Mouse (Mus musculus) liver, adult 2 months (tissue): ENCODE data around the gene Fam83d. TPM values are rescaled to one million over a fixed set of nuclear protein-coding genes. Genes with fewer than 3 reads are reported as not detected.
A peak's percentile ranks its signal among the peaks of the same experiment; 100 is the strongest.

Experiments
- DNase-seq: peaks from one replicate; pipeline ENCODE4 v3.0.0-alpha.2; 2011; ENCODE audit warnings: low read depth, low spot score; ENCODE audit errors: extremely low read depth
- H3K27ac ChIP-seq: fragments of 200-500 bp; replicated peaks from 2 replicates; pipeline ENCODE4 v1.5.1; 2012; ENCODE audit warnings: low read depth, mild to moderate bottlenecking, control low read depth, inconsistent platforms, low read length; ENCODE audit not compliant: insufficient read depth
- H3K27me3 ChIP-seq: fragments of 200-500 bp; 2 replicates; pipeline ENCODE4 v1.6.1; 2012; ENCODE audit warnings: mild to moderate bottlenecking, moderate library complexity, low read length, inconsistent platforms; ENCODE audit not compliant: control insufficient read depth, insufficient read depth
- H3K36me3 ChIP-seq: fragments of 200-500 bp; 2 replicates; pipeline ENCODE4 v1.6.1; 2012; ENCODE audit warnings: low read length, inconsistent platforms; ENCODE audit not compliant: control insufficient read depth, insufficient read depth
- H3K4me1 ChIP-seq: fragments of 200-500 bp; 2 replicates; pipeline ENCODE4 v1.6.1; 2011; ENCODE audit warnings: low read length; ENCODE audit not compliant: control insufficient read depth, insufficient read depth
- H3K4me3 ChIP-seq: fragments of 200-500 bp; 2 replicates; pipeline ENCODE4 v1.5.1; 2011; ENCODE audit warnings: low read depth, mild to moderate bottlenecking, control low read depth, low read length, moderate library complexity; ENCODE audit not compliant: insufficient read depth
- H3K79me2 ChIP-seq: fragments of 200-500 bp; 2 replicates; pipeline ENCODE4 v1.6.1; 2012; ENCODE audit warnings: inconsistent platforms, mild to moderate bottlenecking, low read length, moderate library complexity; ENCODE audit not compliant: control insufficient read depth, insufficient read depth
- H3K9ac ChIP-seq: fragments of 200-500 bp; 2 replicates; pipeline ENCODE4 v1.6.1; 2012; ENCODE audit warnings: low read depth, mild to moderate bottlenecking, control low read depth, inconsistent platforms, low read length
- CTCF ChIP-seq: fragments of 200-500 bp; IDR thresholded peaks from 2 replicates; pipeline ENCODE4 v1.5.1; 2011; ENCODE audit warnings: low read depth, low read length, control low read depth
- POLR2A ChIP-seq: fragments of 200-500 bp; IDR thresholded peaks from 2 replicates; pipeline ENCODE4 v1.6.1; 2011; ENCODE audit warnings: low read length, control low read depth; ENCODE audit not compliant: insufficient read depth; ENCODE audit errors: extremely low read depth
- WGBS: fragments of 180-500 bp; shearing (Covaris S2); methylation state at CpG from one replicate; pipeline ENCODE4 v1.1.7; 2018; 5-methylcytosine and 5-hydroxymethylcytosine counted together
- polyA plus RNA-seq: library from polyadenylated mRNA; depleted of rRNA; stranded (reverse); fragments of >200 nt; gene quantifications from 2 replicates; pipeline ENCODE4 v1.2.3, GENCODE M21; 2012; rRNA removed
- total RNA-seq: library from RNA; depleted of rRNA; stranded (reverse); fragments of >200 nt; gene quantifications from 2 replicates; pipeline ENCODE4 v1.2.3, GENCODE M21; 2014; rRNA removed

The Fam83d gene
- total RNA-seq (0.09 and 0.74 TPM in 2 replicates), polyA plus RNA-seq (0.15 and 0.22 TPM in 2 replicates)

DNA sequence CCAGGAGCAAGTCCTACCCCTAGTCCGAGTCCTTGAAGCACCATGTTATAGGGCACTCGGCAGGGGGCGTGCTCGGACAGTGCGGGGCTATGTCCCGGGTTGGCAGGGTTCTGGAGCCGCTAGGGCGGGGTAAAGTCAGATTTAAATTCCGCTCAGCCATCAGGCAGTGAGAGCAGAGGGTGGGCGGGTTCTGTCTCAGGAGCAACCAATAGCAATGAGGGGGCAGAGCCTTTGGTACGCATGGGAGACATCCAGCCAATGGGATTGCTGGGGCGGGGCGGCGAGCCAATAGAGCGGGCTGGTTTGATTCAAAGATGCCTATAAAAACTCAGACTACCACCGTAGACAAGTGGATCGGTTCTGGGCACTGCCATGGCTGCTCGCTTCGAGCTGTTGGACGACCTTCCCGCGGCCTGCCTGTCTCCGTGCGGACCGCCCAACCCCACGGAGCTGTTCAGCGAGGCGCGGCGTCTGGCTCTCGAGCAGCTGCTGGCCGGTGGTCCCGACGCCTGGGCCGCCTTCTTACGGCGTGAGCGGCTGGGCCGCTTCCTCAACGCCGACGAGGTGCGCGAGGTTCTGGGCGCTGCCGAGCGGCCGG is at the start of gene Fam83d:
Gene Fam83d, plus strand, starts transcription at position 352 of the 598 bp plus-strand sequence.
- H3K27ac ChIP-seq, result no peak within 1 kb of the TSS
- H3K9ac ChIP-seq, result peak within 1 kb of the TSS; percentile 36; the same call in 1 of the 2 replicates
- H3K79me2 ChIP-seq, result no peaks in the 10 kb centered on the region
- H3K4me1 ChIP-seq, result peaks cover 10% of the 10 kb centered on the region
- peak; percentile 91 for DNase-seq
- WGBS, result under 1% methylated on average over 48 of the region's 48 CpGs
- no peaks in the 10 kb centered on the region for H3K36me3 ChIP-seq
- H3K27me3 ChIP-seq, result no peaks in the 10 kb centered on the region
- TF ChIP-seq POLR2A (0 out of 2 replicates have a peak, but pooled peaks have one; percentile 40), CTCF (peak; percentile 90)
- H3K4me3 ChIP-seq, result peak within 1 kb of the TSS; percentile 69

GRCm38 (mm10) chr2:158718816-158719549 is 48.9 kb upstream of the Fam83d start:
- Histone ChIP-seq H3K79me2 (peaks cover 2% of the 10 kb centered on the region; the same call in 1 of the 2 replicates), H3K27me3 (no peaks in the 10 kb centered on the region), H3K9ac (no peak overlapping the region), H3K36me3 (no peaks in the 10 kb centered on the region), H3K27ac (no peak overlapping the region), H3K4me1 (peaks cover 5% of the 10 kb centered on the region; the same call in 1 of the 2 replicates), H3K4me3 (no peak overlapping the region)
- no peak for DNase-seq
- no peak for TF ChIP-seq CTCF
- 79% methylated on average over 12 of the region's 12 CpGs for WGBS

DNA sequence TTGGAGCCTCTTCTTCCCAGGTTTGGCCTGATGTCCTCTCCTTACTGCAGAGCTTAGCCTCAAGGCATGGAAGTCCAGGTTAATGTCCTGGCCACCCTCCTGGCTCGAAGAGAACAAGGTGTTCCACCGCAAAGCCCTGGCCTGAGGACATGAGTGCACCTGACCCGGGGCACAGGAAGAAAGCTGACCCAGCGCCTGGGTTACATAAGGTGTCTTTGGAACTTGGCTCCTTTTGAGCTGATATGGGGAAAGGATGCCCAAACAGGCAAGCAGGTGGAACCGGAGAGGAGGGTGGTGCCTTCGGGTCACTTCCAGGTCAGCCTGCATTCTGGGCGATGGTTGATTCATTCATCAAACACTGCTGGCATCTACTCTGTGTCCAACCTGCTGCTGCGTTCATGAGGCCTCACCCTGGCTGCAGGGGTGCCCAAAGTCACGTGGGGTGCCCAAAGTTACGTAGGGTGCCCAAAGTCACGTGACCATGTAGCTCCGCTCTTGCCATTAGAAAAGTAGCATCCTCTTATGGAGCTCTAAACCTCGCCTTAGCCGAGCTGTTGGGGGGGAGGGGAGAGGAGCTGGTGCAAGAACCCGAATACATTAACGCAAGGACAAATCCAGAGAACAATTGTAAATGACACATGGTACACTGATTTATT is 47.0 kb upstream of the Fam83d start:
- WGBS, result 73% methylated on average over 16 of the region's 16 CpGs

GRCm38 (mm10) chr2:158721481-158721880 is 46.4 kb upstream of the Fam83d start:
- TF ChIP-seq POLR2A, result no peak
- Histone ChIP-seq H3K79me2 (peaks cover 2% of the 10 kb centered on the region; the same call in 1 of the 2 replicates), H3K4me3 (no peak overlapping the region), H3K9ac (no peak overlapping the region), H3K36me3 (no peaks in the 10 kb centered on the region), H3K27me3 (no peaks in the 10 kb centered on the region), H3K27ac (no peak overlapping the region), H3K4me1 (peaks cover 2% of the 10 kb centered on the region; the same call in 1 of the 2 replicates)
- 68% methylated on average over 3 of the region's 3 CpGs for WGBS
- no peak for DNase-seq

More for the DNA sequence above, 47.0 kb upstream of the Fam83d start:
- Histone ChIP-seq H3K27me3 (no peaks in the 10 kb centered on the region), H3K9ac (no peak overlapping the region), H3K4me1 (peaks cover 5% of the 10 kb centered on the region; the same call in 1 of the 2 replicates), H3K36me3 (no peaks in the 10 kb centered on the region), H3K79me2 (peaks cover 2% of the 10 kb centered on the region; the same call in 1 of the 2 replicates), H3K27ac (no peak overlapping the region), H3K4me3 (no peak overlapping the region)
- DNase-seq, result no peak
- no peak for TF ChIP-seq POLR2A
- no peak for TF ChIP-seq CTCF

DNA sequence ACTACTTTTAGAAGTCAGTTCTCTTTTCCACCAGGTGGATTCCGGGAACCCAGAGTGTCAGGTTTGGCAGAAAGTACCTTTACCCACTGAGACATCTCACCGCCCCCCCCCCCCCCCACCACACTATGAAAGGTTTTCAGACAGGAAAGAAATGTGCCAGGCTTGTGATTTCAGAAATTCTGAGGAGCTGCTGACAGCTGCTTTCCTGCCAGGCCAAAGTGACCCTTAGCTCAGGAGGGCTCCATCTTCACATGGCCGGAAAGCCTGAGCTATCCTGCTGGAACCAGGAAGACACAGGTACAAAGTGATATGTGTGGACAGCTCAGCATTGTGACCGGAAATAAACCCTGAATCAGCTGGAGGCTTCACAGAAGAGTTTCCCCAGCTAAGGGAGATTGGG is 45.8 kb upstream of the Fam83d start:
- no peak for DNase-seq
- Histone ChIP-seq H3K27ac (peak overlapping the region; percentile 63), H3K4me3 (no peak overlapping the region), H3K27me3 (no peaks in the 10 kb centered on the region; the same call in 1 of the 2 replicates), H3K79me2 (peaks cover 2% of the 10 kb centered on the region; the same call in 1 of the 2 replicates), H3K36me3 (no peaks in the 10 kb centered on the region), H3K4me1 (peaks cover 2% of the 10 kb centered on the region; the same call in 1 of the 2 replicates), H3K9ac (no peak overlapping the region)
- no peak for TF ChIP-seq CTCF
- no peak for TF ChIP-seq POLR2A
- 74% methylated on average over 4 of the region's 4 CpGs for WGBS
